ENCODE assay signal across 7 mouse cellular contexts in the genomic region with DNA sequence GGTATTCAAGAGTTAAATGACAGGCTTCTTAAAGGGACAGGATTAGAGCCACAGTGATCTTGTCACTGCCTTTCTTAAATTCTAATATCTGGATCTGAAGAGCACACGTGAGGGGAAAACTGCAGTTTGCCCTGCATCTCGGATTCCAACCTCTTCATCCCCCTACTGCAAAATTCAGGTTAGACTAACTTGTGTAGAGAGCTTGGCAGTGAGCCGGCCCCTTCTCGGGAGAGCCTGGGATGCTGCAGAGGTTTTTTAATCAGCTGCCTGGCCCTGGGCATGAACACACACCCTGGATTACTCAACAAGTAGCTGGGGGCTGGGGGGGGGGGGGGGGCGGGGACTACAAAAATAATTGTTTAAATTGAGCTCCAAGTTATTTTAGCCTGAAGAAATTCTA.
DNase-seq lines count a peak whose midpoint lies in the region; ATAC-seq lines count a peak whose summit lies in the region.

No protein-coding gene starts in this region.

- no peaks in the 10 kb centered on the region for H3K27me3 ChIP-seq in heart, embryonic 15.5 days
- no peaks in the 10 kb centered on the region for H3K27me3 ChIP-seq in liver, embryonic 13.5 days

- peak overlapping the region; percentile 51 for H3K4me2 ChIP-seq in heart, embryonic 15.5 days
- H3K4me2 ChIP-seq in liver, embryonic 13.5 days: peak overlapping the region; percentile 46; the same call in 1 of the 2 replicates

- DNase-seq in right cerebral cortex, postnatal 4 days: peak; percentile 42
- DNase-seq in right cerebral cortex, adult 2 months (ENCODE audit: low spot score in 2 of 2): no peak
- no peak for DNase-seq in liver, embryonic 13.5 days
- DNase-seq in testis, postnatal 10 days (ENCODE audit: low spot score): peak; percentile 62
- no peak for DNase-seq in adipocyte (ENCODE audit: low spot score)
- no peak for DNase-seq in layer of hippocampus, adult 9-11 months

- WGBS in heart, embryonic 15.5 days: 10% methylated on average over 5 of the region's 5 CpGs
- 33% methylated on average over 5 of the region's 5 CpGs for WGBS in liver, embryonic 13.5 days (ENCODE audit: insufficient replicate concordance)

- peaks cover 29% of the 10 kb centered on the region for H3K4me1 ChIP-seq in heart, embryonic 15.5 days (replicated peaks)
- peaks cover 18% of the 10 kb centered on the region; the same call in 1 of the 2 replicates for H3K4me1 ChIP-seq in liver, embryonic 13.5 days (replicated peaks)

- no peak overlapping the region; the same call in 1 of the 2 replicates for H3K27ac ChIP-seq in heart, embryonic 15.5 days
- no peak overlapping the region for H3K27ac ChIP-seq in liver, embryonic 13.5 days

- H3K9me3 ChIP-seq in heart, embryonic 15.5 days (replicated peaks): no peaks in the 10 kb centered on the region
- H3K9me3 ChIP-seq in liver, embryonic 13.5 days (replicated peaks): no peaks in the 10 kb centered on the region

- peak overlapping the region; percentile 21 for H3K4me3 ChIP-seq in heart, embryonic 15.5 days
- no peak overlapping the region for H3K4me3 ChIP-seq in liver, embryonic 13.5 days (replicated peaks)

- ATAC-seq in heart, embryonic 15.5 days (replicated peaks; ENCODE audit: insufficient number of reproducible peaks, insufficient read depth, low FRiP score, low read depth): no peak
- ATAC-seq in liver, embryonic 13.5 days (ENCODE audit: low read depth): no peak

- no peak overlapping the region for H3K9ac ChIP-seq in heart, embryonic 15.5 days
- no peak overlapping the region for H3K9ac ChIP-seq in liver, embryonic 13.5 days

- H3K36me3 ChIP-seq in heart, embryonic 15.5 days: no peaks in the 10 kb centered on the region
- H3K36me3 ChIP-seq in liver, embryonic 13.5 days: no peaks in the 10 kb centered on the region

Comparison
In these comparisons a context has a peak if more than half of its experiments do, and no peak if none do; other contexts are left out.
1. DNase-seq: peak in right cerebral cortex, postnatal 4 days (single experiment) and testis, postnatal 10 days (single experiment); none in right cerebral cortex, adult 2 months (0 of 2), liver, embryonic 13.5 days (single experiment), adipocyte (single experiment) and layer of hippocampus, adult 9-11 months (single experiment).